Mouse (Mus musculus) hindbrain, embryonic 16.5 days (tissue): ENCODE data around the gene Sorcs3. TPM values are rescaled to one million over a fixed set of nuclear protein-coding genes. Genes with fewer than 3 reads are reported as not detected.

Source experiments
- ATAC-seq: fragments of 200-750 bp; cut with Nextera tagmentation; 2 replicates; pipeline ENCODE4 v1.8.0; 2017; ENCODE audit warnings: moderate TSS enrichment, moderate library complexity
- H3K27ac ChIP-seq: fragments of 300-500 bp; sonication (generic); 2 replicates; pipeline ENCODE4 v1.5.1; 2014; ENCODE audit warnings: low read depth, mild to moderate bottlenecking, control low read depth, low read length, moderate library complexity
- H3K27me3 ChIP-seq: fragments of 300-500 bp; sonication (generic); replicated peaks from 2 replicates; pipeline ENCODE4 v1.6.1; 2014; ENCODE audit warnings: low read length; ENCODE audit not compliant: control insufficient read depth, insufficient read depth
- H3K36me3 ChIP-seq: fragments of 300-500 bp; sonication (generic); 2 replicates; pipeline ENCODE4 v1.6.1; 2014; ENCODE audit warnings: mild to moderate bottlenecking, low read length, moderate library complexity, mixed read lengths; ENCODE audit not compliant: control insufficient read depth, insufficient read depth
- H3K4me1 ChIP-seq: fragments of 300-500 bp; sonication (generic); 2 replicates; pipeline ENCODE4 v1.6.1; 2014; ENCODE audit warnings: low read depth, low read length; ENCODE audit not compliant: control insufficient read depth, insufficient read depth
- H3K4me2 ChIP-seq: fragments of 300-500 bp; sonication (generic); 2 replicates; pipeline ENCODE4 v1.6.1; 2014; ENCODE audit warnings: mild to moderate bottlenecking, low read length, control low read depth, moderate library complexity
- H3K4me3 ChIP-seq: fragments of 300-500 bp; sonication (generic); 2 replicates; pipeline ENCODE4 v1.5.1; 2014; ENCODE audit warnings: mild to moderate bottlenecking, low read length, control low read depth, moderate library complexity
- H3K9ac ChIP-seq: fragments of 300-500 bp; sonication (generic); 2 replicates; pipeline ENCODE4 v1.6.1; 2014; ENCODE audit warnings: low read depth, mild to moderate bottlenecking, control low read depth, low read length, moderate library complexity
- H3K9me3 ChIP-seq: fragments of 300-500 bp; sonication (generic); 2 replicates; pipeline ENCODE4 v1.6.1; 2014; ENCODE audit warnings: mild to moderate bottlenecking, low read length, moderate library complexity; ENCODE audit not compliant: control insufficient read depth
- whole genome bisulfite sequencing: fragments of 180-500 bp; shearing (Covaris S2); extraction: QIAGEN DNeasy Blood & Tissue Kit; methylation state at CpG from one replicate; pipeline ENCODE4 v1.1.7; 2014; 5-methylcytosine and 5-hydroxymethylcytosine counted together
- polyA plus RNA-seq: library from polyadenylated mRNA; unstranded; fragments of >200 nt; fragmentation: Nextera tagmentation; extraction: Ambion mirVana; gene quantifications from 2 replicates; pipeline ENCODE4 v1.2.1, GENCODE M21; 2015

The Sorcs3 gene
- polyA plus RNA-seq, 1 experiment from 2014 or later = 14.5 TPM

DNA sequence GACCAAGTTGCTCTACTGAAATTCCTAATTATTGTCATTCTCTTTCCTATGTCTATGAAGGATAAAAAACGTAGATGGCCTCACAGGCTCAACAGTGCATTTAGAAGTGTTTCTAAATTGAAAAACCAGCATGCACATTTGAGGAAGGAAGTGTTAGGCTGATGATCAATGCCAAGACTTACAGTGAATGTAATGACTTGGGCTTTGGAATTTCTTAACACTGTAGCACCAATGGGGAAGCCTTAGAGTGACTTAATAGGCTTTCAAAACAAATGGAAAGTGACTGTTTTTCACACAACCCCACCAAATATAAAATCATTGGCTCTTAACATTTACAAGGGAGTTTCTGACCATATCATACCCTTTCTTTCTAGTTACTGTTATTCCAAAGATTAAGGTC, 232.6 kb downstream of the Sorcs3 start:
- Histone ChIP-seq H3K27ac (no peak overlapping the region), H3K4me2 (no peak overlapping the region), H3K4me3 (no peak overlapping the region), H3K9me3 (no peaks in the 10 kb centered on the region), H3K9ac (no peak overlapping the region), H3K36me3 (no peaks in the 10 kb centered on the region), H3K4me1 (no peaks in the 10 kb centered on the region), H3K27me3 (no peaks in the 10 kb centered on the region)
- ATAC-seq = no peak
- WGBS = 88% methylated on average over 1 of the region's 1 CpGs

DNA sequence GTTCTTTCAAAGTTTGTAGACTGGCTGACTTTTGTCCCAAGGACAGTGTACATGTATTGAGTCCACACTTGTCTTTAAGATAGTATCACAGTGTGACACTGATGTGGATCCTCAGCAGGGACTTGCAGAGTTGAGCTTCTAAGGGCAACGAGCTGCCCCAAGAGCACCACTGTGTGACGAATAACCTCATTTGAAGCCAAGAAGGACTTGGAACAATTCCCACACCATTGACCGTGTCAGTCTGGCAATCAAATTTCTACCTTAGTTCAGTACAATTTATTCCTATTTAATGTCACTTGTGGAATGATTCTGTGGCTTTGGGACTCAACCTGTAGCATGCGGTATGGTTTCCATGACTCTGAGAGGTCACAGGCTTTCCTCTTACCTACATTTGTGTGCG, 255.3 kb downstream of the Sorcs3 start:
- Histone ChIP-seq H3K9me3 (no peaks in the 10 kb centered on the region), H3K36me3 (no peaks in the 10 kb centered on the region), H3K9ac (no peak overlapping the region), H3K4me3 (no peak overlapping the region), H3K27me3 (no peaks in the 10 kb centered on the region), H3K4me1 (no peaks in the 10 kb centered on the region), H3K27ac (no peak overlapping the region), H3K4me2 (no peak overlapping the region)
- 78% methylated on average over 5 of the region's 5 CpGs for WGBS
- ATAC-seq = no peak

DNA sequence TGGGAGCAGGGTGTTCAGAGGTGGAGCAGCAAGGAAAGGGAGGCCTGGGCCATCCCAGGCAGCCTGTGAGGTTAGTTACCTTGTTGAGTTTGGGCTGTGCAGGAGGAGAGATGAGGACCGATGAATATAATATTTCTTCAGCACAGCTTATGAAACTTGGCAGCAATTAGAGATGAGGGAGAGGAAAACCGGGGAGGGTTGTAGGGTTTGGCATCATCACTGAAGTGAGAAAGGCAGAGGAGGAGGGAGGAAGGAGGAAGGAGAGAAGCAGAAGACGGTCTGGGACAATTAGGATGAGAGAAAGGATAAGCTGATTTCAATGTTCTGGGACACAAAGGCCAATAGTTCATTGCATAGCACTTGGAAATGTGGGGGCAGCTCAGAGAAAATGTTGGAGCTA, 256.6 kb downstream of the Sorcs3 start:
- no peak overlapping the region for H3K4me3 ChIP-seq
- WGBS = 78% methylated on average over 3 of the region's 3 CpGs
- H3K9me3 ChIP-seq = no peaks in the 10 kb centered on the region
- no peak for ATAC-seq
- no peaks in the 10 kb centered on the region for H3K36me3 ChIP-seq
- no peaks in the 10 kb centered on the region for H3K4me1 ChIP-seq
- no peak overlapping the region for H3K27ac ChIP-seq
- H3K27me3 ChIP-seq = no peaks in the 10 kb centered on the region
- H3K9ac ChIP-seq = no peak overlapping the region
- no peak overlapping the region for H3K4me2 ChIP-seq

DNA sequence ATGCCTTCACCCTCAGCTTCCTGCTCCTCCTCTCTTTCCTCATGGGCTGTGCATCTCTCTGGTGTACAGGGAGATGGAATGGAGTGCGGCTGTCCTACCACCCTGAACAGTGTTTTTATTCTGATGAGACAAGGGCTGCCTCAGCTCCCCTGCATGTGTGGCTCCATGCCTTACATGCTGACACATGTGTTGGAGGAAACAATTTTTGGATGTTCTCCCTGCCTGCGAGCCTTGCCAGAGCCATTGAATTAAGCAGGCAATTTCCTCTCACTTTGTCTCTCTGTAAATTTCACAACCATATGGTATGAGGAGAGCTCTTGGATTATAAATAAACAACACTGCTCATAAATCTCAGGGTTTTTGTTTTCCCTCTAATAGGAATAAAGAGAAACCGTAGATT, 257.7 kb downstream of the Sorcs3 start:
- no peak for ATAC-seq
- no peak overlapping the region for H3K9ac ChIP-seq
- H3K36me3 ChIP-seq = no peaks in the 10 kb centered on the region
- H3K27me3 ChIP-seq = no peaks in the 10 kb centered on the region
- 74% methylated on average over 3 of the region's 3 CpGs for WGBS
- H3K9me3 ChIP-seq = no peaks in the 10 kb centered on the region
- no peak overlapping the region for H3K4me2 ChIP-seq
- no peaks in the 10 kb centered on the region for H3K4me1 ChIP-seq
- no peak overlapping the region for H3K4me3 ChIP-seq
- H3K27ac ChIP-seq = no peak overlapping the region

DNA sequence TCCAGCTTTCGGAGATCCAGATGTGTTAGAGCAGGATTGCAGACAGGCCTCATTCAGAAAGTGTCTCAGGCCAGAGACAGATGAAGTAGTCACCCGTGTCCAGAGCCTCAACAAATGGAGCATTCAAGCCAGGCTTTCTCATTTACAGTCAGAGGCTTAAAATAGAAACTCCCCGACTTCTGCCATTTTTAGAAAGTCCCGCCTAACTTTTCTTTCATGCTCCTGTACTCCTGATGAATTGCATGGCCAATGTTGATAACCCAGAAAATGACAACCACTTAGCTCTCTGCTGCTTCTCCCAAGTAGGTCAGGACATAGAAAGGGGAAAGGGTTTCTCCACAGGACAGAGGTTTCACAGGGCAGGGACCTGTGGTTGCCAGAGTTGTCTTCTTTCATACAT, 261.6 kb downstream of the Sorcs3 start:
- ATAC-seq = no peak
- no peak overlapping the region for H3K4me2 ChIP-seq
- no peaks in the 10 kb centered on the region for H3K9me3 ChIP-seq
- no peaks in the 10 kb centered on the region for H3K36me3 ChIP-seq
- no peak overlapping the region for H3K9ac ChIP-seq
- WGBS = 71% methylated on average over 4 of the region's 4 CpGs
- no peaks in the 10 kb centered on the region for H3K27me3 ChIP-seq
- no peaks in the 10 kb centered on the region for H3K4me1 ChIP-seq
- H3K4me3 ChIP-seq = no peak overlapping the region
- no peak overlapping the region for H3K27ac ChIP-seq

GRCm38 (mm10) chr19:48469791-48470410, 264.1 kb downstream of the Sorcs3 start:
- H3K4me3 ChIP-seq = no peak overlapping the region
- H3K27me3 ChIP-seq = no peaks in the 10 kb centered on the region
- WGBS = 87% methylated on average over 4 of the region's 4 CpGs
- no peak overlapping the region for H3K27ac ChIP-seq
- no peak overlapping the region for H3K9ac ChIP-seq
- H3K9me3 ChIP-seq = no peaks in the 10 kb centered on the region
- H3K36me3 ChIP-seq = no peaks in the 10 kb centered on the region
- no peak overlapping the region for H3K4me2 ChIP-seq
- no peaks in the 10 kb centered on the region for H3K4me1 ChIP-seq
- ATAC-seq = no peak

DNA sequence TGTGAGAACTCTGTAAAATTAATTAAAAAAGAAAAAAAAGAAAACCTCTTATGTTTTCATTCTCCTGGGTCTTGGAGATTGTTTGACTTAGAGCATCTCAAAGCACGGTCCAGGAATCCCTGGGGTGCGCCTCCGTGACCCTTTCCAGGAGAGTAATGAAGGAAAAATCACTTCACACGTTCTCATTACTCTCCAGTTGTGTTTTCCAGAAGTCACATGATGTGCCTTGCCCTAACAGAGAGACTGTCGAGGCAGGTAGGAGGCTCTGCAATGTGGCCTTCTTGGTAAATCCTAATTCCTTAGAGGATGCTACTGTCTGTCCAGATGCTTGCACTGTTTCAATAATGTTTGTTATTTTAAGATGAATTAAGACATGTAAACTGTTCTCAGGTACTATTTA, 266.1 kb downstream of the Sorcs3 start:
- Histone ChIP-seq H3K9ac (no peak overlapping the region), H3K4me2 (no peak overlapping the region), H3K27me3 (no peaks in the 10 kb centered on the region), H3K36me3 (no peaks in the 10 kb centered on the region), H3K4me3 (no peak overlapping the region), H3K4me1 (no peaks in the 10 kb centered on the region), H3K9me3 (no peaks in the 10 kb centered on the region), H3K27ac (no peak overlapping the region)
- WGBS = 58% methylated on average over 5 of the region's 5 CpGs
- ATAC-seq = no peak

DNA sequence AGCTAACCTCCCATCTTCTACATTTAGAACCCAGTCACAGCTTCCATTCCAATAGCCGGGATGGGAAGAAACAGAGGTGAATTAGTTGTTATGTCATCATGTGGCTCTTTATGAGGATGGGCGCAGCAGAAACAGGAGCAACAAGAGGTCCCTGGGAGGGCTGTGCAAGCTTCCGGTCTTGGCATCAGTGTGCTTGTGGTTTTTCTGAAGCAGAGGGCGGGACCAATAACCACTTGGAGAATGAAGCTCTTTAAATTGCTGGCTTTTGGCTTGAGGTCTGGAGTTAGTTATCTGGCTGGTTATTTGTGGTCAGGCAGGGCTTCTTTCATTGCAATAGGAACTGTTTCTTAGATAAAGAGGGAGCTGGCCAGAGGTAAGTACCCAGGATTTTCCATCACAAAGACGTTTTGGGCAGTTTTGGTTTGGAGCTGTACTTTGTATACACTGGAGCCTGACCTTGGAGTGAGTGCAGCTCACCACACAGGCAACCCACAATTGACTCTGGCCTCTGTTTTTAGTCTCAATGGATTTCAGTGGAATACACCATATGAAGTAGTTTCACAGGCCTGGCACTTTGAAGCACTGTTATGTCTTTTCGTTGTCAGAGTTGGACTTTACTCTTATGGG, 270.1 kb downstream of the Sorcs3 start:
- Histone ChIP-seq H3K9me3 (no peaks in the 10 kb centered on the region), H3K27me3 (no peaks in the 10 kb centered on the region), H3K27ac (no peak overlapping the region), H3K4me1 (no peaks in the 10 kb centered on the region), H3K4me2 (no peak overlapping the region), H3K4me3 (no peak overlapping the region), H3K36me3 (no peaks in the 10 kb centered on the region), H3K9ac (no peak overlapping the region)
- ATAC-seq = no peak
- WGBS = 84% methylated on average over 6 of the region's 6 CpGs

DNA sequence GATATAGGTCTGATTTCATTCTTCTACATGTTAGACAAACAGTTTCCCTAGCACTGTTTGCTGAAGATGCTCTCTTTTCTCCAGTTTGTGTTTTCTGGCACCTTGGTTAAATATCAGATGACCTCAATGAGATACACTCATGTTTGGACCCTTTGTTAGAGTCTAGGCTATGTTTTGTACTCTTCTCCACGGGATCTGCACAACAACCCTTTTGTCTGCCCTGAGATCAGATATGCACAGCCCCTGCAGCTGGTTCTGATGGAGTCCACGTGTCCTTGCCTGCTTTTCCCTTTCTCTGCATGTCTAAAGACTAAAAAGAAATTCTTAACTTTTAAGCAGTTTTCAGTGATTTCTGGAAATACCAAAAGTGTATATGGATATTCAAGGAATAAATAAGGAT, 273.0 kb downstream of the Sorcs3 start:
- Histone ChIP-seq H3K4me1 (no peaks in the 10 kb centered on the region), H3K9me3 (no peaks in the 10 kb centered on the region), H3K27ac (no peak overlapping the region), H3K4me2 (no peak overlapping the region), H3K4me3 (no peak overlapping the region), H3K9ac (no peak overlapping the region), H3K27me3 (no peaks in the 10 kb centered on the region), H3K36me3 (no peaks in the 10 kb centered on the region)
- ATAC-seq = no peak
- 52% methylated on average over 2 of the region's 2 CpGs for WGBS
